Mouse (Mus musculus): Measurements from ENCODE around the gene Ptprz1.

GRCm38 (mm10) chr6:22875614-22876541 lies 576 bp downstream of the Ptprz1 start:
- TF ChIP-seq CTCF (IDR thresholded peaks at IDR 0.05; ENCODE audit: low read depth, low read length) (no peak), EP300 (IDR thresholded peaks at IDR 0.05; ENCODE audit: insufficient read depth, low read depth, low read length) (no peak)
